Mouse (Mus musculus) spleen, postnatal 14 days (tissue): ENCODE measurements around the gene Arhgap18.
A peak's percentile ranks its signal among the peaks of the same experiment; 100 is the strongest.

Source experiments
- DNase-seq, 2 experiments: peaks; one replicate each; pipeline ENCODE4 v3.0.0; 2021 to 2022; ENCODE audit warnings: low spot score in 2 of 2

Gene Arhgap18

GRCm38 (mm10) chr10:26776443-26776842, 23.2 kb downstream of the Arhgap18 start:
- DNase-seq = no peak

- no peak for DNase-seq
These were observed 27.4 kb downstream of the Arhgap18 start for GRCm38 (mm10) chr10:26780581-26780980.

- no peak for DNase-seq
These were observed 36.5 kb downstream of the Arhgap18 start for GRCm38 (mm10) chr10:26789680-26790079.

- DNase-seq = no peak
These were observed 38.6 kb downstream of the Arhgap18 start for GRCm38 (mm10) chr10:26791810-26792209.

GRCm38 (mm10) chr10:26793013-26793412, 39.8 kb downstream of the Arhgap18 start:
- DNase-seq = no peak

GRCm38 (mm10) chr10:26796432-26797286, 43.4 kb downstream of the Arhgap18 start:
- DNase-seq = no peak

GRCm38 (mm10) chr10:26797287-26797672, 44.1 kb downstream of the Arhgap18 start:
- DNase-seq = no peak

GRCm38 (mm10) chr10:26798752-26799411, 45.7 kb downstream of the Arhgap18 start:
- no peak for DNase-seq

- peak; percentile 10 to 29 for DNase-seq
These were observed 46.4 kb downstream of the Arhgap18 start for GRCm38 (mm10) chr10:26799562-26800051.

- DNase-seq = no peak
These were observed 51.2 kb downstream of the Arhgap18 start for GRCm38 (mm10) chr10:26804351-26804983.

GRCm38 (mm10) chr10:26805007-26805406, 51.8 kb downstream of the Arhgap18 start:
- no peak for DNase-seq

GRCm38 (mm10) chr10:26806092-26806491, 52.9 kb downstream of the Arhgap18 start:
- no peak for DNase-seq

- DNase-seq = no peak
These were observed 56.8 kb downstream of the Arhgap18 start for GRCm38 (mm10) chr10:26810059-26810458.

- no peak for DNase-seq
These were observed 57.6 kb downstream of the Arhgap18 start for GRCm38 (mm10) chr10:26810810-26811209.

- DNase-seq = no peak
These were observed 58.1 kb downstream of the Arhgap18 start for GRCm38 (mm10) chr10:26811342-26811741.

GRCm38 (mm10) chr10:26815646-26816045, 62.4 kb downstream of the Arhgap18 start:
- no peak for DNase-seq

GRCm38 (mm10) chr10:26820326-26820725, 67.1 kb downstream of the Arhgap18 start:
- no peak for DNase-seq

- DNase-seq = no peak
These were observed 67.7 kb downstream of the Arhgap18 start for GRCm38 (mm10) chr10:26820936-26821335.

- DNase-seq = no peak
These were observed 70.8 kb downstream of the Arhgap18 start for GRCm38 (mm10) chr10:26823997-26824396.

GRCm38 (mm10) chr10:26825246-26825889, 72.1 kb downstream of the Arhgap18 start:
- no peak for DNase-seq

GRCm38 (mm10) chr10:26827315-26827714, 74.1 kb downstream of the Arhgap18 start:
- no peak for DNase-seq
